7 mouse cellular contexts compared by ENCODE assay signal in the genomic region with DNA sequence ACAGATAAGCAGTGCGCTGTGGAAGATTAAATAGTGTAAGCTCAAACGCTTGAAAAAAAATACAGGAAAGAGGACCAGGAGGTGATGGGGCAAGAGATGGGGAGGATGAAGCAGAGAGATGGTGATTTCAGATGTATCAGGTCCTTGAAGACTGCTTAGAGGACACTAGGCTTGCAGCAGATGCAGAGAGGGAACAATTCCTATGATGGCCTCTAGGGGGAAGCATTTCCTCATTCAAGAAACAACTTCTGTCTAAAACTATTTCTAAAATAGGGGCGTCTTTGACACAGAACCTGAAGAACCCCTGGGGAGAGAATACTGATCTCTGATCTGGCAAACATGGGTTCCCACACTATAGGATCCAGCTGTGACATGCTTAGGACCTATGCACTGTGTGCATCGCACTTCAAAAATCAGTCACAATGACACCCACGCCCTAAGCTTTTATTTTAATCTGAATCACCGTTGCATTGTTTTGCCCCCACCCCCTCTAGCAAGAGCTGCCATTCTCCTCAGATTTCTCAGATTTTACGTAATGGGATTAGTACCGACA. TPM values are rescaled to one million over a fixed set of nuclear protein-coding genes. Genes with fewer than 3 reads are reported as not detected.
DNase-seq lines count a peak whose midpoint lies in the region; ATAC-seq and TF ChIP-seq lines count a peak whose summit lies in the region.

No protein-coding gene starts in this region.

- TF ChIP-seq POLR2A in spleen, adult 2 months (IDR thresholded peaks at IDR 0.05; ENCODE audit: low read depth, low read length), result no peak
- no peak for TF ChIP-seq POLR2A in brain, embryonic 14.5 days (IDR thresholded peaks at IDR 0.05; ENCODE audit: borderline replicate concordance, extremely low read depth, insufficient read depth, insufficient read length, poor library complexity, severe bottlenecking)

- peak in 1 of 2 experiments; percentile 15 for DNase-seq in spleen, adult 2 months (ENCODE audit: low read depth in 1 of 2, low spot score in 2 of 2)
- DNase-seq in spleen, postnatal 4 days (ENCODE audit: low spot score in 2 of 2), result no peak
- DNase-seq in brain, embryonic 14.5 days (ENCODE audit: low read depth), result peak; percentile 90
- peak; percentile 16 to 39 for DNase-seq in kidney, adult 8-10 months
- peak; percentile 74 for DNase-seq in lung, postnatal 10 days
- DNase-seq in right cerebral cortex, postnatal 10 days (ENCODE audit: low spot score in 2 of 2), result peak; percentile 69 to 76

- 38% methylated on average over 8 of the region's 8 CpGs for WGBS in spleen, adult 2 months

- no peaks in the 10 kb centered on the region for H3K27me3 ChIP-seq in spleen, adult 2 months (ENCODE audit: control insufficient read depth, insufficient read depth, low read length)

- TF ChIP-seq CTCF in spleen, adult 2 months (IDR thresholded peaks at IDR 0.05; ENCODE audit: extremely low read depth, insufficient read depth, insufficient read length, insufficient replicate concordance), result peak; percentile 14; the same call in 1 of the 2 replicates
- TF ChIP-seq CTCF in brain, embryonic 14.5 days (IDR thresholded peaks at IDR 0.05; ENCODE audit: borderline replicate concordance, extremely low read depth, insufficient read depth, insufficient read length), result peak; percentile 70; the same call in 1 of the 2 replicates

- no peaks in the 10 kb centered on the region for H3K36me3 ChIP-seq in spleen, adult 2 months (ENCODE audit: control insufficient read depth, insufficient read depth, low read length)

- H3K27ac ChIP-seq in spleen, adult 2 months (ENCODE audit: insufficient read depth, low read length), result no peak overlapping the region

- no peak overlapping the region for H3K4me3 ChIP-seq in spleen, adult 2 months (ENCODE audit: extremely low read depth, insufficient read depth, insufficient read length)

- H3K4me1 ChIP-seq in spleen, adult 2 months (ENCODE audit: control insufficient read depth, insufficient read depth, insufficient read length), result no peaks in the 10 kb centered on the region

- peak; percentile 70 for ATAC-seq in erythroblast, adult 5-6 weeks (replicated peaks; ENCODE audit: low FRiP score, poor library complexity, severe bottlenecking)

RNA-seq across cellular contexts. Expression of gene Syt13, which starts 10.5 kb away (rescaled TPM):
- polyA plus RNA-seq in spleen, adult 2 months (2012; rRNA removed), result 0.36 and 0.50 TPM in 2 replicates
- polyA plus RNA-seq in brain, embryonic 14.5 days (2012; rRNA removed), result 65.0 and 80.5 TPM in 2 replicates
- not detected in 2 replicates for total RNA-seq in erythroblast, adult 5-6 weeks (2015; ENCODE audit: low replicate concordance)
- total RNA-seq in erythroblast, adult 5-6 weeks (2017; ENCODE audit: low replicate concordance), result not detected in 2 replicates

Comparison
In these comparisons a context has a peak if more than half of its experiments do, and no peak if none do; other contexts are left out.
1. DNase-seq: peak in brain, embryonic 14.5 days (single experiment), kidney, adult 8-10 months (2 of 2), lung, postnatal 10 days (single experiment) and right cerebral cortex, postnatal 10 days (2 of 2); none in spleen, postnatal 4 days (0 of 2).
2. RNA of gene Syt13, which starts 10.5 kb away (polyA plus RNA-seq): 65.0 to 80.5 TPM in brain, embryonic 14.5 days; 0.36 to 0.50 TPM in spleen, adult 2 months; every median in the first group is over 10 times any median in the second.